Mouse (Mus musculus): ENCODE results near the gene Hacd4. TPM values are rescaled to one million over a fixed set of nuclear protein-coding genes. Genes with fewer than 3 reads are reported as not detected.
A peak's percentile ranks its signal among the peaks of the same experiment; 100 is the strongest.

The Hacd4 gene
- total RNA-seq, 1 experiment from 2014 or later, result 30.7 TPM

DNA sequence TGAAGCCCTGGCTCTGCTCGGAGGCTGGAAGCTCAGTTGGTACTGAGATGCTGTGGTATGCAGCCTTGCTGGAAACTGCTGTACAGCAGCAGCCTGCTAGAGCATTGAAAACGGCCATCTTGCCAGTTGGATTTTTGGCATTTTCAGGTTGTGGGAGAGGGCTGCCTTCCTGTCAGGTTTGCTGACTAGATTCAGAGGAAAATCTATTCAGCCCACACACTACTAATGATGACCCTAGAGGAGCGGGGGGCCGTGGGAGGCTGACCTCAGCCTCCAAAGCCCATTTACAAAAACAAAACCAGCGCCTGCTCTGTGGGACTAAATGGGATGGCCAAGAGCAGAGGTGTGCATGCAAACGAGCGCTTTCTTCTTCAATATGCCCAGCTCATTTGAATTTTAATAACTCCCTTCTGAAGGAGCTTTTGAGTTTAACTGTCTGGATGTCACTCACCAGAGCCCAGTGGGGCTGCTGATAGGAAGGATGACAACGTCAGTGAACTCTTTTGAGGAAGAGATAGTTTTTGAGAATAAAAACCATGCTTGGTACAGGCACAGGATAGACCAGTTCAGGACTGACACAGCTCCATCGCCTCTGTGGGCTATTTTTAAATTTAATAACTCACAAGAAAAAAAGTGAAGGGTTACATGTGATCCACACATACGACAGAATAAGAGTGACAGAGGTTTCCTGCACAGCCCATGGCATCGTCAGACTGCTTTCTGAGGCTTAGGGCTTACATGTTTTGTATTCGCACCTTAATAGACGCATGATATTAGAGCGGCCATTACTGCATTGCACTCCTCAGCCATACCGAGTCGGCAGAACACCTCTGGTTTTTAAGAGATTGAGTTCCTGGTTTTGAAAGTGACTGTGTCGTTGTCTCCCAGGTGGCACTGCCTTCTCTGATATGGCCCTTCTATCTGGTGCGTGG is 66.2 kb downstream of the Hacd4 start:
- no peak for ATAC-seq (replicated peaks; ENCODE audit: insufficient number of reproducible peaks, low FRiP score, low TSS enrichment, poor library complexity, severe bottlenecking)

DNA sequence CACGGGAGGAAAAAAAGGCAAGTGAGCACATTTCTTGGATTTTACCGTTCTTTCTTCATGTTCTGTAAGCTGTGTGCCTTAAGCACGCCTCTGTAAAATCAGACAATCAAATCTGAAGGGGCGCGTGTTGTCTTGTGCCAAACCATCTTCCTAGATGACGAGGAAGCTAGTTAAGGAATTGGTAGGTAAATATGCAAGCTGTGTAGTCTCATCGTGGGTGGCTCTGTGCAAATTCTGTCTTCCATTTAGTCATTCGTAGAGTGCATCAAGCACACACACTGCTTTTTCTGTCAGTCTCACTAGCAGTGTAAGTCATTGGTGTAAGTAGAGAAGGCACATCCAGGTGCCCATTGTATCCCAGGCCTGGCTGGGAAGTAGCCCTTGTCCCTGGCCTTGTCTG is 67.9 kb downstream of the Hacd4 start:
- ATAC-seq (replicated peaks; ENCODE audit: insufficient number of reproducible peaks, low FRiP score, low TSS enrichment, poor library complexity, severe bottlenecking), result no peak

DNA sequence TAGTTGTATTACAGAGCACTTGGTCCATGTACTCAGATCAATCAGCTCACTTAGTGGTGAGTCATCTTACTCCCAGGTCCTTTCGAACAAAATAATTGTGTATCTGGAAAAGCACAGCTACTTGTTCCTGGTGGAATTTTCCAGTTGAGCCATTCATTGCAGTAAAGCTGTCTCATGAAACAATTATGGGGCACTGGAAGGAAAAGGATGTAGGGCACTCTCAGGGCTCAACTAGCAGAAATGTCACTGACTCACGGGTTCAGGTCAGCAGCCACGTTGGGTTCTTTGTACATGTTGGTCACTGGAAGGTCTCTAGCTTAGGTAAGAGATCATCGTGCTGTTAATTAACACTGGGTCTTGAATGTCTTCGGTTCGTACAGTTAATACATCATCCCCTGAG is 68.8 kb downstream of the Hacd4 start:
- no peak for ATAC-seq (replicated peaks; ENCODE audit: insufficient number of reproducible peaks, low FRiP score, low TSS enrichment, poor library complexity, severe bottlenecking)

DNA sequence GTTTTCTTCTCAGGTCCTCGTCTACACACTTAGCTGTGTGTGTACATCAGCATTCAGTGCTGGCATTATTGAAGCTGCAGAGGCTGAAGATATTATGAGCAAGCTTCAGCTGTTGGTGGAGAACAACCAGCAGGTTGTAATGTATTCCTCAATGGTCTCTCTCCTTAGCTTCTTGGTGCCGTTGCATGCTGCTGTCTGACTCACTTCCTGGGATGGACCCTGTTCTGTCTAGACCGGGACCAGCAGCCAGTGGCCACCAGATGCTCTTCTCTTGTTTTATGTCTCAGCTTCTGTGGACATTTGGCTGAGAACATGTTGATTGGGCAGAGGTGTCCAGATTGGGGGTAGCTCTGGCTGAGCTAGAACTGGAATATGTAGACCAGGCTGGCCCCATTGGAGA is 81.3 kb downstream of the Hacd4 start:
- ATAC-seq (replicated peaks; ENCODE audit: insufficient number of reproducible peaks, low FRiP score, low TSS enrichment, poor library complexity, severe bottlenecking), result no peak

GRCm38 (mm10) chr4:88356652-88357051 is 82.1 kb downstream of the Hacd4 start:
- no peak for ATAC-seq (replicated peaks; ENCODE audit: insufficient number of reproducible peaks, low FRiP score, low TSS enrichment, poor library complexity, severe bottlenecking)

DNA sequence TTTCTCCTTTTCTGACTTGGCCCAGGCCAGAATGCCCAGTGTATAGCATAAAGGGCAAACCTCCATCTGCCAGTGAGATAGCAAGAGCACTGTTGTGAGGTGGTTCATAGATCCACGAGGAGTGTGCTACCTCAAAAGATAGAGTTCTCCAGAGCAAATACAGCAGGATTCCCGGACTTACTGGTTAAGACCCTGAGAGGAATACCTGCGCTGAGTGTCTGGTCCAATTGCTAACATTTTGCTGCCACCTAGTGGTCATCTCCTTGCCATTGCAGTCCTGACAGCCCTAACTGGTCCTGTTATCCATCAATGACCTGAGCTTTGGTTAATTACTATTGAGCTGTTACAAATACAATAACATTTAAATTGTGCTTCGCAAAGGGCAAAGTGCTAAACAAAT is 87.8 kb downstream of the Hacd4 start:
- ATAC-seq (replicated peaks; ENCODE audit: insufficient number of reproducible peaks, low FRiP score, low TSS enrichment, poor library complexity, severe bottlenecking), result peak; percentile 83

Other genes starting within 250 kb of the Hacd4 start
- gene Ifnb1, start 83.8 kb upstream of the Hacd4 start, total RNA-seq (2017), result not detected in 3 replicates
- gene Ifna15, start 119.3 kb upstream of the Hacd4 start, total RNA-seq (2017), result not detected in 3 replicates
- not detected in 3 replicates for gene Ifna14, start 132.9 kb upstream of the Hacd4 start, total RNA-seq (2017)
- gene Ifna9, start 153.5 kb upstream of the Hacd4 start, total RNA-seq (2017), result not detected in 3 replicates
- gene Ifna12, start 164.4 kb upstream of the Hacd4 start, total RNA-seq (2017), result not detected in 3 replicates
- gene C87499, start 195.5 kb upstream of the Hacd4 start, total RNA-seq (2017), result not detected in 3 replicates
- gene Ifna13, start 205.5 kb upstream of the Hacd4 start, total RNA-seq (2017), result not detected in 3 replicates
- gene Ifna16, start 238.0 kb upstream of the Hacd4 start, total RNA-seq (2017), result not detected in 3 replicates
- gene Ifna2, start 245.0 kb upstream of the Hacd4 start, total RNA-seq (2017), result not detected in 3 replicates

All from monocyte, adult 5-6 weeks (primary cell).